Mouse (Mus musculus) midbrain, embryonic 15.5 days (tissue): ENCODE results near the gene Xkrx. TPM values are rescaled to one million over a fixed set of nuclear protein-coding genes. Genes with fewer than 3 reads are reported as not detected.

Source experiments
- ATAC-seq: fragments of 200-750 bp; cut with Nextera tagmentation; replicated peaks from 2 replicates; pipeline ENCODE4 v1.8.0; 2017; ENCODE audit warnings: moderate TSS enrichment
- H3K27ac ChIP-seq: fragments of 300-500 bp; sonication (generic); 2 replicates; pipeline ENCODE4 v1.5.1; 2015; ENCODE audit warnings: mild to moderate bottlenecking, inconsistent platforms
- H3K27me3 ChIP-seq: fragments of 300-500 bp; sonication (generic); replicated peaks from 2 replicates; pipeline ENCODE4 v1.6.1; 2015; ENCODE audit warnings: inconsistent platforms
- H3K36me3 ChIP-seq: fragments of 300-500 bp; sonication (generic); replicated peaks from 2 replicates; pipeline ENCODE4 v1.6.1; 2015; ENCODE audit warnings: inconsistent platforms
- H3K4me1 ChIP-seq: fragments of 300-500 bp; sonication (generic); 2 replicates; pipeline ENCODE4 v1.6.1; 2015; ENCODE audit warnings: inconsistent platforms
- H3K4me2 ChIP-seq: fragments of 300-500 bp; sonication (generic); 2 replicates; pipeline ENCODE4 v1.6.1; 2015; ENCODE audit warnings: inconsistent platforms, mild to moderate bottlenecking, moderate library complexity
- H3K4me3 ChIP-seq: fragments of 300-500 bp; sonication (generic); 2 replicates; pipeline ENCODE4 v1.5.1; 2015; ENCODE audit warnings: mild to moderate bottlenecking, inconsistent platforms
- H3K9ac ChIP-seq: fragments of 300-500 bp; sonication (generic); 2 replicates; pipeline ENCODE4 v1.6.1; 2015; ENCODE audit warnings: mild to moderate bottlenecking, inconsistent platforms
- H3K9me3 ChIP-seq: fragments of 300-500 bp; sonication (generic); 2 replicates; pipeline ENCODE4 v1.6.1; 2016; ENCODE audit warnings: inconsistent platforms
- WGBS: fragments of 180-500 bp; shearing (Covaris S2); methylation state at CpG from one replicate; pipeline ENCODE4 v1.1.7; 2015; ENCODE audit warnings: mixed read lengths; 5-methylcytosine and 5-hydroxymethylcytosine counted together
- polyA plus RNA-seq: library from polyadenylated mRNA; unstranded; fragments of >200 nt; fragmentation: Nextera tagmentation; extraction: Ambion mirVana; gene quantifications from 2 replicates; pipeline ENCODE4 v1.2.1, GENCODE M21; 2015

The Xkrx gene
- polyA plus RNA-seq, 1 experiment from 2014 or later = 1.0 TPM

DNA sequence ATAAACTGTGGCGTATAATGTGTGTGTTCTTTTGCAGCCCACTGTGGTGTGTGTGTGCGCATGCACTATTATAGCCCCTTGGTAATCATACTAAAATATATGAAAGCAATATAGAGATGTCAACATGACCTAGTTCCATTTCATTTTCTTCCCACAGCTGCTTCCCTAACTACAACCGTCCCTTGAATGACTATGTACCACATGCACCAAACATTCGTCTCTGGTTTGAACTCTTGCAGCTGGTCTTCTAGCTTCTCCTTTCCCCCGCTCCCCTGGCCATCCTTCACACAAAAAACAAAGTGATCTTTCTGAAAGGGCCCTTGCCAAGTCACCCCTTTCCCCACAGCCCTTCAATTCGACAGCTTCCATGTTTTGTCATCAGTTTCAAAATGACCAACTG lies 21.9 kb downstream of the Xkrx start:
- H3K4me3 ChIP-seq = no peak overlapping the region

DNA sequence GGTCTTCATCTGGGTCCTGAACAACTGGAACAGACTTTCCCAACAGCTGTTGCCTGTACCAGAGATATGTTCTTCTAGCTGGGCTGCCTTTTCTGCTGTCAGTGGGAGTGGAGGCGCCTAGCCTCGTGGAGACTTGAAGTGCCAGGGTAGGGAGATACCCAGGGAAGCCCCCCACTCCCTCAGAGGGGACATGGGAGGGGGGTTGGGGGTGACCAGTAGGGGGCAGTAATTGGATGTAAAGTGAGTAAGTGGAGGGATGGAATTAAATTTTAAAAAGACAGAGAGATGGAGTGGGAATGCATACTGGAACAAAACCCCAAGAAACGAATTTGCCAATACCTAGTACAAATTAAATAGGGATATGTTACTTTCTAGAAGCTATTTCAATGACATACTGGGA lies 28.1 kb downstream of the Xkrx start:
- Histone ChIP-seq H3K4me2 (no peak overlapping the region), H3K27ac (no peak overlapping the region), H3K4me1 (no peaks in the 10 kb centered on the region), H3K4me3 (no peak overlapping the region), H3K36me3 (no peaks in the 10 kb centered on the region), H3K9me3 (no peaks in the 10 kb centered on the region), H3K27me3 (no peaks in the 10 kb centered on the region; the same call in 1 of the 2 replicates), H3K9ac (no peak overlapping the region)
- ATAC-seq = no peak
- 47% methylated on average over 3 of the region's 3 CpGs for WGBS

More for the DNA sequence above, 21.9 kb downstream of the Xkrx start:
- Histone ChIP-seq H3K4me1 (no peaks in the 10 kb centered on the region), H3K4me2 (no peak overlapping the region), H3K36me3 (no peaks in the 10 kb centered on the region), H3K9me3 (no peaks in the 10 kb centered on the region), H3K9ac (no peak overlapping the region), H3K27ac (no peak overlapping the region), H3K27me3 (no peaks in the 10 kb centered on the region)
- WGBS = 77% methylated on average over 6 of the region's 6 CpGs
- no peak for ATAC-seq

DNA sequence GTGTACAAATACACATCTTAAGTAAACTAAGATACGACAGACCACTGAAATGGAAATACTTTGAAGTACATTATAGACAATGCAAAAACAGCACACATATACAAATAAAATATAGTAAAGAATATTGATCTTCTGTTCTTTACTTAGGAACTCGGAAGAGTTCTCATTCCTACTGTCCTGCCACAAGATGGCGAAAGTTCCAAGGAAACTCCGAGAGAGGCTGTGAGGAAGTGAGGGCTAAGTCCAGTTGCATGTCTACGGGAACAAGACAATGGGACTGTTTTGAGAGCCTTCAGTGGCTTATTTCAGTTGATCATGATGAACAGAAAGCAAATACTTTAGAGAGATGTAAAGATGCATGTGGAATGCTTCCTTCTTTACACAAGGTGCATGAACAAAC lies 29.6 kb downstream of the Xkrx start:
- no peak for ATAC-seq
- WGBS = 27% methylated on average over 5 of the region's 5 CpGs
- no peaks in the 10 kb centered on the region for H3K4me1 ChIP-seq

DNA sequence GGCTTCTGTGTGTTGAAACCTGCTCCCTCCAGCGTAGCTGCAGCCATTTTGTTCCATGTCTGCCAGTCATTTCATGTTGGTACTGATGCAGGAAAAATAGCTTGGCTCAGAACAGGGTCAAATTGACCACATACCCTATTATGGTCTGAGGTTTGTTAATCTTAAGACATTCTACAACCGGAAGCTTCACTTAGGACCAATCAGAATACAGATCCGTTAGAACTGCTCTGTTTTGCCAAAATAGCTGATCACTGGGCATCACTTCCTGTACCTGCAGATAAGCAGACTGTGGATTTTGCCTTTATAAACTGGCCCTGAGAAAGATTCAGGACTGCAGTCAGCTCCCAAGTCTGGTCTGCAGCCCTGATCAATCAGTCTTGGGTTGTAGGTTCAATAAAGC lies 33.3 kb downstream of the Xkrx start:
- no peaks in the 10 kb centered on the region; the same call in 1 of the 2 replicates for H3K27me3 ChIP-seq
- no peak overlapping the region for H3K27ac ChIP-seq
- no peak overlapping the region for H3K4me2 ChIP-seq
- no peaks in the 10 kb centered on the region for H3K9me3 ChIP-seq
- no peaks in the 10 kb centered on the region for H3K4me1 ChIP-seq
- no peak overlapping the region for H3K4me3 ChIP-seq
- 79% methylated on average over 3 of the region's 3 CpGs for WGBS
- no peak for ATAC-seq
- no peak overlapping the region for H3K9ac ChIP-seq
- no peaks in the 10 kb centered on the region for H3K36me3 ChIP-seq

More for the DNA sequence above, 29.6 kb downstream of the Xkrx start:
- no peaks in the 10 kb centered on the region for H3K9me3 ChIP-seq
- no peak overlapping the region for H3K9ac ChIP-seq
- no peak overlapping the region for H3K4me3 ChIP-seq
- H3K36me3 ChIP-seq = no peaks in the 10 kb centered on the region
- no peak overlapping the region for H3K4me2 ChIP-seq
- no peak overlapping the region for H3K27ac ChIP-seq
- H3K27me3 ChIP-seq = no peaks in the 10 kb centered on the region; the same call in 1 of the 2 replicates

DNA sequence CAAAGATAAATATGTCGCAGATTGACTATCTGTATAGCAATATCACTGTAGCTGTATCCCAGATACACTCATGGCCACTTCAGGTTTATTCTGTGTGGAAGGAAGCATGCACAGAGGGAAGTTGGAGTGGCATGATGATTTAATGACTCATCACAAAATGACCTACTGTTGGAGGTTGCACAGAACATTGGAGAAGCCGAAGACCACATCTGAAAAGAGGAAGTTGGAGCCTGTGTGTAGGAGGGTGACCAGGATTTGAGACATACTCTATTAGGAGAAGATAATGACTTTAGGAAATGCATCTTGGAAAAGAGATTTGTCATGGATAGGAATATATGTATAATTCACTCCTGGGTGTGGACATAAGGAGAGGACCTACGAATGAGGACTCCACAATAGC lies 45.5 kb downstream of the Xkrx start:
- H3K4me3 ChIP-seq = no peak overlapping the region
- 68% methylated on average over 3 of the region's 3 CpGs for WGBS
- H3K4me1 ChIP-seq = no peaks in the 10 kb centered on the region
- no peak overlapping the region for H3K4me2 ChIP-seq
- no peaks in the 10 kb centered on the region for H3K9me3 ChIP-seq
- H3K9ac ChIP-seq = no peak overlapping the region
- no peak overlapping the region for H3K27ac ChIP-seq
- ATAC-seq = no peak
- H3K36me3 ChIP-seq = no peaks in the 10 kb centered on the region
- H3K27me3 ChIP-seq = 0 out of 2 replicates have a peak, but pooled peaks cover 4% of the 10 kb centered on the region

DNA sequence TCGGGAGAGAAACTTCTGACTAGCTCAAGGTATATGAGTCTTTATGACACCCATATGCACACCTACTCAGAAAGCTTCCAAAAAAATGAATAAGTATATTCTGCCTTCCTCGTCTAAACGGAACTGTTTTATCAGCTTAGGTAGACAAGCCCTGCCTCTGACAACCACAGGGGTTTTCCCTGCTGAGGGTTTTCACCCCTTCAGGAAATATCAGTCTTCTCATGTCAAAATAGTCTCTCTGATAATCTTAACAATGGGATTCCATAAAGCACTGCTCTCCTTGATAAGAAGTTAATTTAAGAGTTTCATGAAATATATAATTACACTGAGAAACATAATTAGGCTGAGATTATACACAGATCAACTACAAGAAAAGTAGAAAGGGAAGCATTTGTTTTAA lies 50.1 kb downstream of the Xkrx start:
- no peaks in the 10 kb centered on the region for H3K4me1 ChIP-seq
- no peak overlapping the region for H3K9ac ChIP-seq
- H3K27me3 ChIP-seq = 0 out of 2 replicates have a peak, but pooled peaks cover 4% of the 10 kb centered on the region
- no peaks in the 10 kb centered on the region for H3K36me3 ChIP-seq
- H3K4me2 ChIP-seq = no peak overlapping the region
- no peak for ATAC-seq
- no peak overlapping the region for H3K4me3 ChIP-seq
- no peak overlapping the region for H3K27ac ChIP-seq
- 88% methylated on average over 3 of the region's 3 CpGs for WGBS
- H3K9me3 ChIP-seq = no peaks in the 10 kb centered on the region

DNA sequence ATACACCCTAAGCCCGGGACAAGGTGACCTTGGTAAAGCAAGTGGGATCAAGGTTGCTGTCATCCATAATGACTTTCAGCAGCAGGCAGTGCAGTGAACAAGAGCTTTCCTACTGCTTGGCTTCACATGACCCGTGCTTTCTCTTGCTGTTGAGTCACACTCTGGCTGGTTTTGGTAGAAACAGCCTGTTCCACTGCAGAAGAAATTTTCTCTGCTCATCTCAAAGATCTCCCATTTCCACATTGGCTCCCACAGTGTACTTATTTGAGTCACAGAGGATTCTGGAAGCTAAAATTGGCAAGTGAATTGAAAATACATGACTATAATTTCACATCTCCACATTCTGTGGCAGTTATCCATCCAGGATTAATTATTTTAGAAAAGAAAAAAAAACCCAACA lies 59.2 kb downstream of the Xkrx start:
- no peaks in the 10 kb centered on the region for H3K9me3 ChIP-seq
- no peak overlapping the region for H3K4me3 ChIP-seq
- H3K27ac ChIP-seq = no peak overlapping the region
- H3K9ac ChIP-seq = no peak overlapping the region
- H3K27me3 ChIP-seq = no peaks in the 10 kb centered on the region
- no peaks in the 10 kb centered on the region for H3K4me1 ChIP-seq
- no peak for ATAC-seq
- H3K4me2 ChIP-seq = no peak overlapping the region
- 74% methylated on average over 2 of the region's 2 CpGs for WGBS
- no peaks in the 10 kb centered on the region for H3K36me3 ChIP-seq

Other genes starting within 250 kb of the Xkrx start
- gene Sytl4, start 180.3 kb downstream of the Xkrx start, polyA plus RNA-seq = 0.74 and 0.75 TPM in 2 replicates
- 64.5 and 70.5 TPM in 2 replicates for gene Cstf2, start 102.9 kb downstream of the Xkrx start, polyA plus RNA-seq
- gene Arl13a, start 25.4 kb upstream of the Xkrx start, polyA plus RNA-seq = not detected in 2 replicates
- 0.10 and 0.14 TPM in 2 replicates for gene Nox1, start 59.9 kb upstream of the Xkrx start, polyA plus RNA-seq
- gene Trmt2b, start 114.9 kb upstream of the Xkrx start, polyA plus RNA-seq = 4.8 and 5.5 TPM in 2 replicates
- 116 and 120 TPM in 2 replicates for gene Tmem35a, start 133.1 kb upstream of the Xkrx start, polyA plus RNA-seq
- gene Cenpi, start 146.0 kb upstream of the Xkrx start, polyA plus RNA-seq = 5.2 and 6.3 TPM in 2 replicates
- 23.1 and 27.0 TPM in 2 replicates for gene Drp2, start 242.5 kb upstream of the Xkrx start, polyA plus RNA-seq